Mouse (Mus musculus) testis, adult 2 months (tissue): ENCODE measurements at regions not wholly inside any gene's neighbourhood (a gene's known extent, or its start where the extent isn't known, plus 50 kb on each side); places are given as distances from the start of the nearest gene placed in this dataset.

ENCODE experiments used
- CTCF ChIP-seq: fragments of 200-500 bp; IDR thresholded peaks from 2 replicates; pipeline ENCODE4 v1.5.1; 2012; ENCODE audit warnings: low read depth, mild to moderate bottlenecking, inconsistent platforms, low read length, moderate library complexity; ENCODE audit not compliant: control insufficient read depth, insufficient read depth, insufficient replicate concordance
- POLR2A ChIP-seq: fragments of 200-500 bp; IDR thresholded peaks from 2 replicates; pipeline ENCODE4 v1.6.1; 2012; ENCODE audit warnings: low read depth, mild to moderate bottlenecking, inconsistent platforms, low read length, moderate library complexity; ENCODE audit not compliant: control insufficient read depth

DNA sequence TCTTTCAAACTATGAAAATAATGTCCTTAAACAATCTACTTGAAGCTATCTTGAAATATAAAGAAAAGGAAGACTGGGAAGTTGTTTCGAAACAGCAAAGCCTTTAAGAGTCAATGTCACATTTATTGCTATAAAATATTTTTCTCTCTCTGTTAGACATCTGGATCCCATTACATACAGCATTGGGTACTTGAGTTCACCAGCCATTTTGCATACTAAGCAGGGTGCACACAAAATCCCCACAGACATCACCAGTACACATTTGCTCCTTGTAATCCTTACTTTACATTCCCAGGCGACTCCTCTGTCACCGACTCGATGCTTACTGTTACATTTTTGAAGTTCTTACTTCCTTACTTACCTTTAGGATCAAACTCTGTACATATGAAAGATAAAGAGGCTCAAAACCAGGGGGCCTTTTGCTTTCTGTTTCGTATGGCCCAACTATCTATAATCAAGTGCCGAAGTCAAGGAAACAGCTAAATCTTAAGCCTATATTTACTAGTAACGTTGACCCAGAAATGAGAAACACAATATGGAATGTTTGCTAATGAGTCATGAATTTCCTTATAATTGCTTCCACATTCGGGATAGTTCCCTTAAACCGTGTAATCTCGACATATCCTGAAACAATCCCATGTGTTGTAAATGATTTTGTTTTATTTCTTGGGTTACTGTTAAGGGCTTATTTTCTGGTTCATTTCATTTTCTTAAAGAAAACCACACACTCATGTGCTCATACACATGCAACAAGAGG lies 49.8 kb upstream of the Nr2f2 start:
- TF ChIP-seq CTCF (no peak), POLR2A (no peak)
